Mouse (Mus musculus) gastrocnemius, adult 8-10 months (tissue): ENCODE data around the gene Auts2. TPM values are rescaled to one million over a fixed set of nuclear protein-coding genes. Genes with fewer than 3 reads are reported as not detected.

Source experiments
- DNase-seq, 2 experiments: peaks; one replicate each; pipeline ENCODE4 v3.0.0; 2022; ENCODE audit warnings: low spot score in 2 of 2
- total RNA-seq, 4 experiments: library from RNA; stranded (reverse); gene quantifications; 2 replicates each; pipeline ENCODE4 v1.2.4; 2022

The Auts2 gene
- total RNA-seq, 4 experiments from 2014 or later, result 7.6 to 18.8 (median 12.4) TPM

- DNase-seq, result no peak
Observed at GRCm38 (mm10) chr5:132268351-132268967, 274.7 kb downstream of the Auts2 start.

GRCm38 (mm10) chr5:132265015-132265414, 278.1 kb downstream of the Auts2 start:
- DNase-seq, result no peak

DNA sequence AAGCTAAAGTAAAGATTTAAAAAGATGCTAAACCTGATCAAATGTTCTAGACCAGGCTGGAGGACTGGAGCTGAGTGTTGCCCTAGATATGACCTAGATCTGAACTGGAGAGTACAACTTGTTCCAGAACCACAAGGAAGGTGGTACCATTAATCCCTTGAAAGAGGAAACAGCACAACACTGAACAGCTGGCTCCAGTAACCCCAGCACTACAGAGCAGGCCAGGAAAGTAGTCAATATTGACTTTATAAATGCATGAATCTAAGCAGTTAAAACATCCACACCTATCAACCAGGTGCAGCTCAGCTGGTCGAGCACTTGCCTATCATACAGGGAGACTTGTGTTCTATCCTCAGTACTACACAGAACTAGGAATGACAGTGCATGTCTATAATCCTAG, 281.4 kb downstream of the Auts2 start:
- DNase-seq, result no peak

- DNase-seq, result no peak
Observed at GRCm38 (mm10) chr5:132258882-132259281, 284.3 kb downstream of the Auts2 start.

GRCm38 (mm10) chr5:132255579-132255978, 287.6 kb downstream of the Auts2 start:
- no peak for DNase-seq

DNA sequence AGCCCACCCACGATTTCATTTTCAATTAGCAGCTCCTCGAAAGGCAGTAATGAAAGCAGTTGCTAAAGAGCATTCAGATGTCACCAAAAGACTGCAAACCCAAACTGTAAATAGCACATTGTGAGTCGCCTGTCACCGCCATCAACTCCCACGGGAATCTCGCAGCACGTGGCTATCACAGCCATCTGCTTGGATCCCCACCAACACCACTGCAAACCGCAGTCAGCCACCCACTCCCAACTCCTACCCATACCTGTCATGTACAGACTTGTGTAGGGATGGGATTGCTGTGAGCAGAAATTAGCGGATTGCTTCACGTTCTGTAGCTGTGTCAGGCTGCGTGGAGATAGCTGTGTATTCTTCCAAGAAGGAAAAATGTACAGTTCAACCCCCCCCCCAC, 293.6 kb downstream of the Auts2 start:
- DNase-seq, result no peak

DNA sequence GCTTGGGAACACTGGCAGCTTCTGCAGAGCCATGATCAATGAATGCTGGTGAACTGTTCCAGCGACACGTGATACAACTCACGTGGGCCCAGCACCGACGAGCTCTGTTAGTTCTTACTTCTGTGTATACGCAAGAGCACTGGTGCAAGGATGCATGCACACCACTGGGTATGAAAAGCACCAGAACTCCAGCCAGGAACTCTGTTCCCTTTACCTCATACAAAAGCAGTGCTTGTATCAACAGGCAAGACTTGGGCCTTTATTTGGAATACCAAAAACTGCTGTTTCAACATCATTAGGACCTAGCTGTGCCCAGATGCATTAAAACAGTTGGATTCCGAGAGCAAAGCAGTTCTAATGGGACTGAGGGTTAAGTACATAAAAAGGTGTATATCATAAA, 295.1 kb downstream of the Auts2 start:
- DNase-seq, result no peak

GRCm38 (mm10) chr5:132235460-132235859, 307.7 kb downstream of the Auts2 start:
- no peak for DNase-seq

DNA sequence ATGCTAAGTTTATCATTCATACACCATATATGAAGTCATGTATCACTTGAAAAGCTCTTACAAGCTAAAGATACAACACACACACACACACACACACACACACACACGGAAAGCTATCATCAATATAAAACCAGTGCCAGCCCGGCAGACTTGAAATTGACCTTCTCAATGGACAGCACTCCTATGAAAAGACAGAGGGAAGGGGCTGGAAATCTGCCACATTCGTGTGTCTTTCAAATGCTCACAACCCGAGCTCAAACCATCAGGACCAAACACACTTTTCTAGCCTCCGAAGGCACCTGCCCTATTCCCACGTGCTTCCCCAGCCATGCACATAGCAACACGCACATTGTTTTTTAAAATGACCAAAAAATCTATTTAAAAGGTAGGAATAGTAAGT, 308.7 kb downstream of the Auts2 start:
- no peak for DNase-seq

GRCm38 (mm10) chr5:132231280-132232047, 311.7 kb downstream of the Auts2 start:
- DNase-seq, result no peak

- DNase-seq, result no peak
Observed at GRCm38 (mm10) chr5:132229644-132230357, 313.3 kb downstream of the Auts2 start.

DNA sequence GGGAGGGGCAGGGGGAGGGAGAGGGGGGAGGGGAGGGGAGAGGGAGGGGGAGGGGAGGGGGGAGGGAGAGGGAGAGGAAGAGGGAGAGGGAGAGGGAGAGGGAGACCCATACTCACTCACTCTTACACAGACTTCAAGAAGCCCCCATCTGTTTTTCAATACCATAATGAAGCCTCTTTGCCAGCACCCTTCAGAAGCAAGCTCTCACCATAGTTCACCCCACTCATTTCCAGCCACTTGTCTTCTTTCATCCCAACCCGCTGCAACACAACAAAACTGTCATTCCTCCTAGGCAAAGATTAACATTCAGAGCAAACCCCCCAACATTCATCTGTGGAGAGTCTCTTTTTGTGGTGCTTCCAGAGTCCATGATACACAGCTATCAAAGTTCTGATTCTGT, 314.1 kb downstream of the Auts2 start:
- no peak for DNase-seq

GRCm38 (mm10) chr5:132220376-132220930, 322.7 kb downstream of the Auts2 start:
- DNase-seq, result no peak

GRCm38 (mm10) chr5:132216143-132216542, 327.0 kb downstream of the Auts2 start:
- DNase-seq, result no peak

DNA sequence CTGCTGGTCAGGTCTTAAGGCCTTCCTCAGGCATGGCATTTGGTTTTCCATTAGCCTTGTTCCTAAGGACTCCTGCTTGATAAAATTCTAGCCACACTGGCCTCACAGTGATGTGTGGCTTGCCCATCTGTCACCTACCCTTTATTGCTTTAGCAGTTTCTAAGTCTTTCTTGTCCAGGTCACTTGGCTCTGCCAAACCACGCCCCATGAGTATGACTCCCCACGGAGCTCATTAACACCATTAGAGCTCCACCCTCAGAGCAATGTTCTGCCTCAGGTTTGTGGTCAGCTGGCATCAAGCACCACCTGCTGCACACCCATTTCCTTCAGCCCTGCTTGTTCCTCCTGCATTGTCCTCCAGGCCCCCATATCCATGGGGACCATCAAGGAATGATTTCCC, 330.7 kb downstream of the Auts2 start:
- DNase-seq, result no peak

DNA sequence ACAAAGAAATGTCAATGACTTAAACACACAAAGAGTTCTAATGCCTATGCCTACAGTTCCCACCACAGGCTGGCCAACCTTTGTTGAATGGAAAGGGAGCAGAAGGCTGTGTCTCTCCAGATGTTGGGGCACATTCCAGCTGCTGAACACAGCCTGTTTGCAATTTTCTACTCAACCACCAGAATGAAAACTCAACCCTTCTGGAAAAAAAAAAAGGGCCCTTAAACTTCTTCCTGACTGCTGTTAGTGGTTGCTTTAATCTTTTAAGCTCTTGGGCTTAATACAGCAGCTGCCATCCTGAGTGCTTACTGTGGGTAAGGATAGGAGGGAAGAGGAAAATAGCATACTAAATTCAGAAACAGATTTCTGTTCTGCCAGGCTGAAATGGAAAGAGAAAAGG, 333.4 kb downstream of the Auts2 start:
- no peak for DNase-seq

- no peak for DNase-seq
Observed at GRCm38 (mm10) chr5:132206220-132206619, 336.9 kb downstream of the Auts2 start.

- DNase-seq, result no peak
Observed at GRCm38 (mm10) chr5:132203846-132204245, 339.3 kb downstream of the Auts2 start.

GRCm38 (mm10) chr5:132201077-132201645, 342.0 kb downstream of the Auts2 start:
- no peak for DNase-seq

DNA sequence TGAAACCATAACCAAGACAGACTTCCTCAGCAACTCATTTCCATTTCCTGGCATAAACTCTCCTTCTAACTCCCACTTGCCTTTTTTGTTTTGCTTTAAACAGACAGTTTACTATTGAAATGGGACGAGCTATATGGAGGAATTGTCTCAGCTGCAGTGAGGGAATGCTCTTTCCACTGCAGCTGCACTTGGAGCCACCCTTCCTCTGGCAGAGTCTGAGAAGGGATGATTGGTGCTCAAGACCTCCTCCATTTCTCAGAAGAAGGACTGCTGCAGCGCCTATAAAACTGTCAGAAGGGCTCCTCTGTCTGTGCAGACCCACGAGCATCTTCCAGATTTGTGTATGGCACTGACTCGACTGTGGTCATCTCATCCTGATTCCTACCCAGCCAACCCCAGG, 342.5 kb downstream of the Auts2 start:
- no peak for DNase-seq

GRCm38 (mm10) chr5:132195048-132195533, 348.1 kb downstream of the Auts2 start:
- peak in 1 of 2 experiments; percentile 4 for DNase-seq

GRCm38 (mm10) chr5:132190190-132190589, 353.0 kb downstream of the Auts2 start:
- no peak for DNase-seq
